Mouse (Mus musculus) gastrocnemius, postnatal 25 days (tissue): ENCODE measurements around the gene Ush1g. TPM values are rescaled to one million over a fixed set of nuclear protein-coding genes. Genes with fewer than 3 reads are reported as not detected.

Source experiments
- DNase-seq: peaks from one replicate; pipeline ENCODE4 v3.0.0; 2022
- total RNA-seq, 2 experiments: library from RNA; stranded (reverse); gene quantifications; 1 replicate in 1 of 2; 2 replicates in 1 of 2; pipeline ENCODE4 v1.2.3; 2021

Gene Ush1g
- total RNA-seq, 2 experiments from 2014 or later = 0.56 to 0.97 TPM

DNA sequence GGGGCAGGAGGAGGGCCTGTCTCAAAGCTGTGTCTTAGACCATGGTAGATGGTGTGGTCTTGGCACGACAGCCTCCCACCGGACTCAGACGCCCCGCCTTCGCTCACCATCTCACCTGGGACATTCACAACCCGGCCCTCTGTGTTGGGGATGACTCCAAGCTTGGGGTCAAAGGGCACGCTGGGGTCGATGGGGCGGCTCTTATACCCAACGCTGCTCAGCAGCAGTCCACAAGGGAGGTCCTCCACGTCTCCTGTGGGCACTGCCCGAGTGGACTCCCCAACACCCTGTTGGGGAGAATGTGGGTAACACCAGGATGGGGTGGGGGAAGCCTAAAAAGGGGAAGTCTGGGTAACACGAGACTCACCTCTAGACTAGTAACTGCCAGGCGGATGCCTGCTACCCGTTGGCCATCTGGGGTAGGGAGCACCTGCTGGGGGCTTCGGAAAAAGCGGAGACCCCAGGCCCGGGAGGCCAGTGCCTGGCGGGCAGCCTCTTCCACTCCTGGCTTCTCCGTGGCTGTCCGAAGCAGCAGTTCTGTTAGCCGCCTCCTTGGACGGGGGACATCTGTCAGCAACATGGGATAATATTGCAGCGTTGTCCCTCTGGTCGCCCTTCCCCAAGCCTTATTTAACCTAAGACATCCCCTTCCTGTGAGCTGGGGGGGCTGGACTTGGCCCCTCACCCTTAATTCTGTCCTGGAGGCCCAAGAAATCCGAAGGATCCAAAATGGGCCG lies 52.3 kb downstream of the Ush1g start:
- DNase-seq = no peak

DNA sequence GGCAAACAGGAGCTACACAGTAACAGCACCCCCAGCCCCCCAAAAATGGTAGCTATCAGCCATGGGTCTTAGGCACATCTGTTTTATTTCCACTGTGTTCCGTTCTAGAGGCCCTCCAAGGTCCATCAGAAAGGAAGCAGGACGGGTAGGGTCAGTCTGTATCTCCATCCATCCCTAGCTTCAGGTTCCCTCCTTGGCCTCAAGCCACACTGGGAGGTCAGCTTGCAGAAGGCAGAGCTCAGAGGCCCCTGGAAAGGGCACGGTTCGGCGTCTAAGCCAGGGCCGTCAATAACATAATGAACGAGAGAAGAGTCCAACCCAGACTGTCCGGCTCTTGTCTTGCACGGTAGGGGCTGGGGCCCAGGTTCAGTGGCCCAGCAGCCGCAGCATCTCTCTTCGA lies 53.9 kb downstream of the Ush1g start:
- DNase-seq = no peak

DNA sequence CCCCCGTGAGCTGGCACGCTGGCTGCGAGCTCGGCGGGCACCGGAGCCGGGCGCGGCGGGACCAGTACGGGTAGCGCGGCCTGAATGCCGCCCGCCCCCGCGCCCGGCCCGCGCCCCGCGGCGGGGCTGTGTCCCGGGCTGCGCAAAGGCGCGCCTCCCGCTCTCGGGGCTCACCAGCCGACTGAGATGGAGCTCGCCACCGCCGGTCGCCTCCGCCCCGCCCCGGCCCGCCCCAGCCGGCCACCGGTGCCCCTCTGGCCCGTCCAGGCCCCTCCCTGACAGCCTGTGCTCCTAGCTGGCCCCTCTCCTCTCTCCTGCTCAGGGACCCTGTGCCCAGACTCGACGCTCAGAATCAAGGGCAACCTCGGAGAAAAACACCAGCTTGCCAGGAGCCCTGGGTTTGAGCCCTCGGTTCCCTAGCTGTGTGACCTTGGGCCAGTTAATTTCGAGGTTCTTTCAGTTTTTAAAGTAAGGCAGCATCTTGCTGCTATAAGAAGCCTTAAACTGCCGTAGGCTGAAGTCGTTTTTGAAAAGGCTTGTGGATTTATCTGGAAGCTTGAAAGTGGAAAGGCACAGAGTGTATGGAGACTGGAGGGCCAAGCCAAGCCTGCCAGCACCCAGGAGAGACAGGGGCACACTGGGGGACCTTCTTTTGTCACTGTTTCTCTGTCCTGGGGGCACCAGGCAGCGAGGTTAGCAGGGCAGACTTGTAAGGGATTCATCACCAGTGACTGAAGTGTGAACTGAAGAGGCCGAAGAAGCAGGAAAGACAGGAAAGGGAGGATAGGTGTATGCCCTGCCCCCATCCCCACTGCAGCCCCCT lies 54.6 kb downstream of the Ush1g start, which contains the start of gene Grin2c:
TSS of gene Grin2c (minus strand) at position 183 of the 823 bp plus-strand sequence.
- DNase-seq = no peak

DNA sequence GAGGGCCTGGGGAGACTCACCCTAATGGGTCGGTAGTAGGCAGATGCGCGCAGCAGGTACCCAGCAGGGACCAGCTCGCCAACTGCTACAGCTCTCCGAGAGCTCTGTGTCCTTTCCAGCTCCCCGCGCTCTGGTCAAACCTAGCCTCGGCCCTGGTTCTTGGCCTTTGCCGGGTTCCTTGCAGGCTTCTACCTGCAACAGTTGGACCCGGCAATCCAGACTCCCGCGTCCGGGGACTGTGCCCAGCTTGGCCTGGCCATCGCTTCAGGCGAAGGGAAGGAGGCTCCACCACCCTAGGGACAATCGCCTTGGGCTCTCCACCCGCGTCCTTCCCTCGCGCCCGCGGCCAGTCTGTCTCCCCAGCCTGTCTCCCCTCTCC lies 55.5 kb downstream of the Ush1g start:
- no peak for DNase-seq

DNA sequence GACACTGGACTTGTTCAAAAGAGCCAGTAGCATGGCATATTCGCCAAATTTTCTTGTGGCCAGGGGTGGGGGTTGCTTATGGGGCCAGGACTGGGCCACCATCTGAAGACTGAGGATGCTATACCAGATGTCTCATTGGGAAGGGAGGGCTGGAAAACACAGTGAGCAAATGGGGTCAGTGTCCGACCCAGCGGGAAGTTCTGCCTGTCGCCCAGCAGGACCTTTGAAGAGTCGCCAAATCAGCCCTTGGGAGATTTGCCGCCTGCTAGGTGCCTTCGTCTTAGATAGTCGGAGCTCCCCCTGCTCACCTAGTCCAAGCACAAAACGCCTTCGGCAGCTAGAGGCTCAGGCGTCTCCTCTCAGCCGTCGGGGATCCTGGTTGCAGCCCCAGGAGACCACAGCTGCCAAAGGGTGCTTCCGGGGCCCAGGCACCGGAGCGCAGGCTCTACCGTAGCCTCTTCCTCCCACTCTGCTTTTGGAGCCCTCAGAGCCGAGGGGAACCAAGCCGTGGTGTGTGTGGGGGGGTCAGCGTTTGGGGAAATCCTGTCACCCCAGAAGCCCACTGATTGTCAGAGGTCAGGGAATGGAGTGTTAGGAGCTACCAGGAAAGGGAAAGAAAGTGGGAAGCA lies 56.0 kb downstream of the Ush1g start:
- DNase-seq = no peak

Other genes with a start within 250 kb of the Ush1g start
- under 1 TPM in 1 of 2 experiments, not detected in 1; 0.19 TPM for gene Rab37, start 230.6 kb downstream of the Ush1g start, total RNA-seq
- not detected for gene Cd300lf, start 188.0 kb downstream of the Ush1g start, total RNA-seq
- gene Slc9a3r1, start 158.7 kb downstream of the Ush1g start, total RNA-seq = 1 to 10 TPM; 2.3 to 3.9 TPM
- gene Tmem104, start 134.6 kb downstream of the Ush1g start, total RNA-seq = 1 to 10 TPM; 4.1 to 5.8 TPM
- gene Nat9, start 134.2 kb downstream of the Ush1g start, total RNA-seq = 10 to 100 TPM; 10.7 to 13.2 TPM
- gene Grin2c, start 54.8 kb downstream of the Ush1g start, total RNA-seq = under 1 TPM in 1 of 2 experiments, not detected in 1; 0.05 TPM
- 1 to 10 TPM; 3.6 to 3.8 TPM for gene Fdxr, start 45.0 kb downstream of the Ush1g start, total RNA-seq
- 1 to 10 TPM; 2.9 to 3.6 TPM for gene Fads6, start 24.4 kb downstream of the Ush1g start, total RNA-seq
- not detected for gene Otop2, start 14.9 kb downstream of the Ush1g start, total RNA-seq
- gene Otop3, start 12.7 kb upstream of the Ush1g start, total RNA-seq = not detected
- gene Hid1, start 45.7 kb upstream of the Ush1g start, total RNA-seq = 1 to 10 TPM; 1.4 to 2.8 TPM
- gene Cdr2l, start 59.9 kb upstream of the Ush1g start, total RNA-seq = 1 to 10 TPM; 3.1 to 4.0 TPM
- gene Mrpl58, start 81.7 kb upstream of the Ush1g start, total RNA-seq = 10 to 100 TPM; 86.6 to 96.1 TPM
- 100 to 1,000 TPM; 909 to 922 TPM for gene Atp5h, start 97.9 kb upstream of the Ush1g start, total RNA-seq
- 10 to 100 TPM; 13.4 to 14.4 TPM for gene Kctd2, start 98.1 kb upstream of the Ush1g start, total RNA-seq
- gene Trim80, start 118.5 kb upstream of the Ush1g start, total RNA-seq = not detected
- not detected for gene Slc16a5, start 140.4 kb upstream of the Ush1g start, total RNA-seq
- gene Armc7, start 153.6 kb upstream of the Ush1g start, total RNA-seq = 1 to 10 TPM in 1 of 2 experiments, under 1 TPM in 1; 0.94 to 1.0 TPM
- gene Nt5c, start 169.8 kb upstream of the Ush1g start, total RNA-seq = 10 to 100 TPM in 1 of 2 experiments, 1 to 10 TPM in 1; 8.7 to 11.2 TPM
- 10 to 100 TPM; 36.9 to 41.2 TPM for gene Jpt1, start 192.3 kb upstream of the Ush1g start, total RNA-seq
- 100 to 1,000 TPM; 119 to 122 TPM for gene Sumo2, start 214.2 kb upstream of the Ush1g start, total RNA-seq
- 10 to 100 TPM; 21.4 to 23.8 TPM for gene Nup85, start 242.4 kb upstream of the Ush1g start, total RNA-seq